Mouse (Mus musculus): ENCODE data around the gene Tmem256.

Gene Tmem256

GRCm38 (mm10) chr11:69837952-69838713 lies at the start of gene Tmem256:
TSS of gene Tmem256 (plus strand) at chr11:69838514.
- DNase-seq, result peak; percentile 92

DNA sequence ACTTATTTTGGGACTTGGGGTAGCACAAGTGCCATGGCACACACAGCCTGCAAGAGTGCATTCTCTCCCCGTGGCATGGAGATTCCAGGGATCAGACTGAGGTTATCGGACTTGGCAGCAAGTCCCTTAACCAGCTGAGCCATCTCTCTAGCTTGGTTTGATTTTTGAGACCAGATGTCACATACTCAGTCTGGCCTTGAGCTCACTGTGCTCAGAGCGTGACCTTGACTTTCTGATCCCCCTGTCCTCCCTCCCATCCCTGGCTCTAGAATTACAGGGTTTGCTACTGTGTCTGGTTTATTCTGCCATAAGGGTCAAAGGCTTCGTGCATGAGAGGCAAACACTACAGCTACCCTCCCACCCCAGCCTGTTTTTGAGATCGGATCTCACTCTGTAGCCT lies 48.9 kb upstream of the Tmem256 start:
- DNase-seq, result no peak

DNA sequence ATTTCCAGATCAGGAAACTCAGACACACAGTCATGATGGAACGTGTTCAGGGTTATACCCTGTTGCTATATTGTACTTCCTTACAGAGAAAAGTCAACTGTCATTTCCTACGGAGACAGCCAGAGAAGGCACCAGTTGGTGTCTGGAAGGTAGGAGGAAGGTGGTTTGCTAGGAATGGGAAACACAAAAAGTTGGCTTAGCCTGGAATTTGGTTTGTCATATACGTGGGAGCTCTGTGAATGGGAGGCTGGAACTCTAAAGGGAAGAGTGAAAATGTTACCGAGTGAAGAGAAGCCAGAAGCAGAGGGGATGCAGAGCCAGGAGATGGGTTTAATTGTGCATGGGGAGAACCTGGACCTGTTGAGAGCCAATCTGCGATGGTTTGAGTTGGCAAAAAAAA lies 46.9 kb upstream of the Tmem256 start:
- DNase-seq, result no peak

DNA sequence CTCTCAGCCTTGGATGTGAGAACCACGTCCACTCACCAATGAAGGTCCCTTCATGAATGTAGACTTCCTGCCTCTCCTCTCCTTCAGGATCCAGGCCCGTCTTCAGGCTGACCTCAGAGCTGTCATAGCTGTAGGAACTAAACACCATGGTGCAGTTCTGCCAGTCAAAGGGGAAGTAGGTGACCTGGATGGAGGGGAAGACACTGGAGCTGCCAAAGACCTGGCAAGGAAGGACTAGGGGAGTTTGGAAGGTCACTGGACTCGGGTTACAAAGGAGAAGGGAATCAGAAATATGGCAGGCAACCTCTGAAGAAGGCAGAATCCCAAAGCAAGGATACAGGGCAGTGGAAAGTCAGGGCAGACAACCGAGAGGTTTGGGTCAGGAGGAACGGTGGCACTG lies 44.9 kb upstream of the Tmem256 start:
- no peak for DNase-seq

DNA sequence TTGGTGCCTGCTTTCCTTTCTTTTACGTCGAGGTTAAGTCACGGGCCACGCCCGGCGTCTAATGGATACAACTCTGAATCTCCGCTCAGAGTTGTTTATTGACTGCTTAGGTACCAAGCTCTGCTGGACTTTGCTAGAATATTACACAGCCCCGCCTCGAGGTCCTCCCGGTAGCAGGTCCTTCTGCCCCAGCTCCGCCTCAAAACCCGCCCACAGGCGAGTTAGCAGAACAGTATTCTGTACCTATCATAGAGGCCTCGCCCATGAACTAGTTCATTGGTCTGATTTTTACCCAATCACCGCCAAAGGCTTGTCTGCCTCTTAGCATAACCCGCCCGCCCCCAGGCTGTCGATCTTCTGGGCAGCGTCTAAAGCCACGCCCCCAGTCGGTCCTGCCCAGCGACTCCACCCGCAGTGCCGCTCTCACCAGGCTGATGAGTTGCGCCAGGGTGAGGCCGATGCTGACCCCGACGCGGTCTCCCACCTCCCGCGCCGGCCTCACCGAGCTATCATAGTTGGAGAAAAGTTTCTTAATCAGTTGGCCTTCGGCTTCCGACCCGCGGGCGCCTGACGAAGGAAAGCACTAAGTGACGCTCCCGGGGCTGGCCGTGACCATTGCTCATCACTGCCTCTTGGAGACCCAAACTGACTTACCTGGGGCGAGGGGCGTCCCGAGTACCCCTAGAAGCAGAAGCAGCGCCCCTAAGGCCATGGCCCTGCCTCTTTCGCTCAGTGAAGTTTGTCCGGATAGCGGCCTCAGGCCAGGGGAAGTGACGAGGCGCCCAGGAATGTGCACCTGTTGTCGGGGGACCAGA lies 42.9 kb upstream of the Tmem256 start, which contains the start of gene Chrnb1:
Chrnb1 (minus strand) TSS at position 776 of the 815 bp plus-strand sequence.
- DNase-seq, result peak; percentile 94

- DNase-seq, result no peak
These were observed 42.3 kb upstream of the Tmem256 start for GRCm38 (mm10) chr11:69795983-69796435.

DNA sequence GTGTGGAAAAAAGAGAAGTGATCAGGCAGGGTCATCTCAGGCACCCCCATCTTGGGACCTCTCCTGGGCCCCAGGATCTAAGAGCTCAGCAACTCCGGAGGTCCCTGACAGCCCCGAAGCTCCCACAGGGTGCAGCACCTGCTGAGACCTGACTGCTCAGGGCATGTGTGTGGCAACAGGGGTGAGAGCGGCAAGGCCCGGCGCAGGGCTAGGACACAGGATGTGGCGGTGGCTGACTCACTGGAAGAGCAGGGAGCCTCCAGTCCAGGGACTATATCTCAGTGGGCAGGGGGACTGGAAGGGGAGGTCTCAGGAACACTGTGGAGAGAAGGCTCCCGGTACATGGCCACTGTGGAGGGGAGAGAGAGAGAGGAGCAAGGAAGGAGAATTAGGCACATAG lies 40.4 kb upstream of the Tmem256 start:
- DNase-seq, result no peak

DNA sequence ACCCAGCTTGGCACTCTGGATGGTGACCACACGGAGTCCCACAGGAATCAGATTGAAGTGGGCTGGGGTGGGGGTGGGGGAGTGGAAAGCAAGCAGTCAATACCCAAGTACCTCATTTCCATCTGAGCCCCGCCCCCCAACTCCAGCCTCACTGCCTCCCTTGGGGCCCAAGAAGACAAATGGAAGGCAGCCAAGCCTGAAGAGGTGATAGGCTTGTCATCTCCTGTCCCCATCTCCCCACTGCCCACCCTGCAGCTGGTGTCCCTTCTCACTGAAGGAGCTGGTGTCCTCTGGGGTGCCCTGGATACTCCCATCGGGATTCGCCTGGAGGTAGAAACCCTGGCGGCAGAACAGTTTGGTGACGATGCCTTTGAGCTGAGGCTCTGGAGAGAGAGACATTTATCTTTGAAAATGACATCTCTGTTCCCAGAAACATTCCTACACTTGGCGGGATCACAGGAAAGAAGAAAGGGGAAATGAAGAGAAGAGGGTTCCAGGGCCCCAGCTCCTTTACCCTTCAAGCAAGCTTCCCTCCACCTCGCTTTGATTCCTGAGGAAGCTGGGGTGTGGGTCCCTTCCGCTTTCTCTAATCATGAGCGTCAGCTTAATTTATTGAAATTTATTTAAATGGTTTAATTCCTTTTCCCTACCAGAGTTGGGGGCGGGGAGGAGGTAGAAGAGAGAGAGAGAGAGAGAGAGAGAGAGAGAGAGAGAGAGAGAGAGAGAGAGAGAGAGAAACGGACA lies 38.7 kb upstream of the Tmem256 start:
- DNase-seq, result no peak

GRCm38 (mm10) chr11:69800138-69800391 lies 38.2 kb upstream of the Tmem256 start:
- no peak for DNase-seq

- DNase-seq, result peak; percentile 11
These were observed 37.7 kb upstream of the Tmem256 start for GRCm38 (mm10) chr11:69800392-69801197.

- DNase-seq, result no peak
These were observed 36.8 kb upstream of the Tmem256 start, which contains the start of gene Fgf11 for GRCm38 (mm10) chr11:69801379-69801977. TSS of gene Fgf11 (minus strand) at chr11:69801857.

GRCm38 (mm10) chr11:69802648-69803105 lies 35.6 kb upstream of the Tmem256 start:
- DNase-seq, result peak; percentile 86

GRCm38 (mm10) chr11:69803328-69803727 lies 35.0 kb upstream of the Tmem256 start:
- DNase-seq, result no peak

DNA sequence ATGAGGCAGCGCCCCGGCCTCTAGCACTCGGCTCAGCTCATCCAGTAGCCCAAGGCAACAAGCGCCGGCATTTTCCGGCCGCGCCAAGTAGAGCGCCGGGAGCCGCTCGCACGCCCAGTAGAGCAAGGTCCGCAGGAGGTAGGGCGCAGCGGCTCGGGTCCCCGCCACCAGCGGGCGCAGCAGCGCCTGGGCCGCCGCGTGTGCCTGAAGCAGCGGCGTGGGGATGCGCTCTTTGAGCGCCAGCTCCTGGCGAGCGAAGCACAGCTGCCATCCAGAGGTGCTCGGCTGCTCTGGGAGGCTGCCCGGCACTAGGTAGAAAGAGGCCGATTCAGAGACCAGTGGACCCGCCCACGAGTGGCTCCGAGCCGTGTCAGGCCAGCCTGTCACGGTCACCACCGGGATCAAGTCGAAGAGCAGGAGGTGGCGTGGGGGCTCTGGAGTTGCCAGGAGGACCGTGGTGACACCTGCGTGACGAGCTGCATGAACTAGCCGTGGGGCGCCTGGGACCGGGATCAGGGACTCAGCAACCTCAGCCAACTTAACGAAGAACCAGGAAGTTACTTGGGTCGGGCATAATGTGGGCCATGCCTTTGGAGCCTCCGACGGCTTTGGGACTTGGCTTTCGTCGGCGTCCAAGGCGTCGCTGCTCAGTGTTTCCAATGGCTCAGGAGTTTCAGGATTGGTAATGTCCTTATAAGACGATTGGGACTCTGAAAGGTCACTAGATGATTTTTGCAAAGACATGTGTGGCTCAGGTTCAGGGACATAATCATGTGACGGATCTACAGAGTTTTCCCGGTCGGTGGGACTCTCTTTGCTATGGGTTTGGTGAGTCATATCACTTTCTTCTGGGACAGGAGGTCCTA lies 34.3 kb upstream of the Tmem256 start:
- DNase-seq, result peak; percentile 86

DNA sequence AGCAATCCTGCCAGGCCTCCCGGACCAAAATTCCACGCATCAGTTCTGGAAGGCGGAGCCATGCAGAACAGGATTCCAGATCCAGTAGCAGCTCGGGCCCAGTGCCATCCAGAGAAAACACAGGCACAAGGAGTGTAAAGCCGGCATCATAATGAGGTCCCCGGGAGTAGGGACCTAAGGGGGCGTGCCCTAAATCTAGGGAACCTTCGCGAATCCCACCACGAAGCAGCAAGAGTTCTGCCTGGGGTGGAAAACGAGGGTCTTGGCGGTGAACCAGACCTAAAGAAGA lies 33.7 kb upstream of the Tmem256 start:
- no peak for DNase-seq

DNA sequence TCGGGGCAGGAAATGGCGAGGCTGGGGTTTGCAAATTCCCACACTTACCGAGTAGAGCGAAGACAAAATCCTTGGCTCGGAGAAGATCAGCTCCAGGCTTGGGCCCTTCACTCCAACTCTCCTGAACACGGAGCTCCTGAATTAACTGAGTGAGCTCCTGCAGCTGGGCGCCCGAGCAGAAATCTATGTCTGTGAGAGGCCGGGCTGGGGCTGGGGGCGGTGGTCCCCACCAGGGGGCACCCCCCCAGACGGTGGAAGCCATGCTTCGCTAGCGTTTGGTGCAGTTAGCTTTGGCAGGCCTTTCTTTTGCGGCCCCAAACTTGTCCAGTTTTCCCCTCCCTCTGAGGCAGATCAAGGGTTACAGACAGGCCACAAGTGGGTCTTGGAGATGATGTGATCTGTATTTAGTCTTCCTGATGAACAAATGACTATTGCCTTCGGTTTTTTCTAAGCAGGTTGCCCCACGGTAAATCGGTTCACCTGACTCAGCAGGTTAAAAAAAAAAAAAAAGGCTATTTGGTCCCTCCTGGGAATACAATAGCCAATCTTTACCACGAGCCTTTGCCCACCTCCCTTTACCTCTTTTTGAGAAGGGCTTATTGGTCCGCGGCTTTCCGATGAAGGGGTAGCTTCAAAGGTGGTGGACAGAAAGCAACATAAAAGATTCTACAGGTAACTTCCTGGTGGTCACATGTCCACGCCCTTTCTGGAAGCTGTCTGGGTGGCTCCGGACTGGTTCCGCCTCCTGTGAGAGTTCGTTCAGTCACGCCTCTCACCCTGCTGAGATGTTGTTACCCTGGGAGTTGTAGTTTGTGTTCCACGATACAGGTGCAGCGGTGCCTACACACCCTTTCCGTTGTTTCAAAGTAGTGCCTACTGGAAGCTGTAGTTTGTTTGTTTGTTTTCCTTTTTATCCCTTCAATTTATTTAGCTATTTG lies 33.1 kb upstream of the Tmem256 start, which contains the start of gene Tmem102:
Tmem102 (minus strand) TSS at position 653 of the 938 bp plus-strand sequence.
- peak; percentile 25 for DNase-seq

DNA sequence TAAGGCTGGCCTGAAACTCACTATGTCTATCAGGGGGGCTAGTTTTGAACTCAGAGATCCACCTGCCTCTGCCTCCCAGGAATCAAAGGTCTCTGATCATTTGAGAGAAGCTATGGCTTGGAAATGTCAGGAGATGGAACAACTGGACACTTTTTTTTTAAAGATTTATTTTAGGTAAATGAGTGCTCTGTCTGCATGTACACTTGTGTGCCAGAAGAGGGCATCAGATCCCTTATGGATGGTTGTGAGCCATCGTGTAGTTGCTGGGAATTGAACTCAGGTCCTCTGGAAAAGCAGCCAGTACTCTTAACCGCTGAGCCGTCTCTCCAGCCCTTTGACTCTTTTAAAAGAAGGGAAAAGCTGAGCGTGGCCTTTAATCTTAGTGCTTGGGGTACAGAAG lies 31.9 kb upstream of the Tmem256 start:
- no peak for DNase-seq

- DNase-seq, result no peak
These were observed 30.7 kb upstream of the Tmem256 start for GRCm38 (mm10) chr11:69807641-69808040.

GRCm38 (mm10) chr11:69810280-69810679 lies 28.0 kb upstream of the Tmem256 start:
- DNase-seq, result no peak

DNA sequence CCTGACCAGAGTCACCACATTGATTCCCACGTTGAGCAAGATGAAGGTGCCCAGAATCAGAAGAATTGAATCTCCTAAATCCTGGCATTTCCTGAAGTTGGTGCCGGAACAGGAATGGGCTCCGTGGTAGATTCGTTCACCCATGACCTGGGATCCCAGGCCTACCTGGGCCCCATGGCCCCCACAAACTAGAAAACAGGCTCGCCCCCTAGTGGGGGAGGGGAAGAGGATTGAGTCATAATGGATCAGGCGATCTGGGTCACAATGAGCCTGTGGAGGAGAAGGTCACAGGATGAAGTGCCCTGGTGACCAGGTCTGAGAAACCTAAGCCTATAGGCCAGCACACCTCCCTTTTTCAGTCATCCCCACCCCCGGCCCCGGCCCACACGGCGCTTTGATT lies 23.2 kb upstream of the Tmem256 start, which contains the start of gene Gm39566:
Gm39566 (minus strand) TSS at position 144 of the 400 bp plus-strand sequence.
- peak; percentile 54 for DNase-seq
